Mouse (Mus musculus) limb, embryonic 14.5 days (tissue): Measurements from ENCODE around the gene Ktn1. TPM values are rescaled to one million over a fixed set of nuclear protein-coding genes. Genes with fewer than 3 reads are reported as not detected.

Experiments
- ATAC-seq: fragments of 200-750 bp; cut with Nextera tagmentation; 2 replicates; pipeline ENCODE4 v1.8.0; 2017; ENCODE audit warnings: low read depth, moderate number of reproducible peaks, moderate TSS enrichment; ENCODE audit not compliant: low FRiP score
- DNase-seq: peaks from one replicate; pipeline ENCODE4 v3.0.0-alpha.2; 2015; ENCODE audit warnings: low spot score
- H3K27ac ChIP-seq: fragments of 300-500 bp; sonication (generic); replicated peaks from 2 replicates; pipeline ENCODE4 v1.5.1; 2014; ENCODE audit warnings: low read depth, mild to moderate bottlenecking, low read length, moderate library complexity, mixed read lengths
- H3K27me3 ChIP-seq: fragments of 300-500 bp; sonication (generic); 2 replicates; pipeline ENCODE4 v1.6.1; 2014; ENCODE audit warnings: low read length, mixed read lengths; ENCODE audit not compliant: control insufficient read depth, insufficient read depth
- H3K36me3 ChIP-seq: fragments of 300-500 bp; sonication (generic); 2 replicates; pipeline ENCODE4 v1.6.1; 2014; ENCODE audit warnings: mild to moderate bottlenecking, low read length, moderate library complexity, mixed read lengths; ENCODE audit not compliant: control insufficient read depth, insufficient read depth
- H3K4me1 ChIP-seq: fragments of 300-500 bp; sonication (generic); 2 replicates; pipeline ENCODE4 v1.6.1; 2014; ENCODE audit warnings: antibody characterized with exemption, low read length, mixed read lengths; ENCODE audit not compliant: control insufficient read depth, insufficient read depth
- H3K4me2 ChIP-seq: fragments of 300-500 bp; sonication (generic); replicated peaks from 2 replicates; pipeline ENCODE4 v1.6.1; 2014; ENCODE audit warnings: low read depth, mild to moderate bottlenecking, low read length, moderate library complexity; ENCODE audit not compliant: severe bottlenecking
- H3K4me3 ChIP-seq: fragments of 300-500 bp; sonication (generic); replicated peaks from 2 replicates; pipeline ENCODE4 v1.5.1; 2014; ENCODE audit warnings: low read length
- H3K9ac ChIP-seq: fragments of 300-500 bp; sonication (generic); 2 replicates; pipeline ENCODE4 v1.6.1; 2014; ENCODE audit warnings: mild to moderate bottlenecking, low read depth, low read length, moderate library complexity; ENCODE audit not compliant: severe bottlenecking
- H3K9me3 ChIP-seq: fragments of 300-500 bp; sonication (generic); 2 replicates; pipeline ENCODE4 v1.6.1; 2016; ENCODE audit warnings: low read length; ENCODE audit not compliant: control insufficient read depth
- POLR2A ChIP-seq: fragments of 200-500 bp; IDR thresholded peaks from 2 replicates; pipeline ENCODE4 v1.8.0; 2012; ENCODE audit warnings: inconsistent platforms, mild to moderate bottlenecking, moderate library complexity, borderline replicate concordance; ENCODE audit not compliant: insufficient read depth, insufficient read length; ENCODE audit errors: extremely low read depth
- WGBS: fragments of 180-500 bp; shearing (Covaris S2); extraction: QIAGEN DNeasy Blood & Tissue Kit; methylation state at CpG from one replicate; pipeline ENCODE4 v1.1.7; 2014; 5-methylcytosine and 5-hydroxymethylcytosine counted together
- polyA plus RNA-seq, 2 experiments: library from polyadenylated mRNA; depleted of rRNA in 1 of 2; stranded (reverse) in 1 of 2; unstranded in 1 of 2; fragments of >200 nt; fragmentation: Nextera tagmentation in 1 of 2; extraction: Ambion mirVana in 1 of 2; gene quantifications; 2 replicates each; pipeline versions ENCODE4 v1.2.1 to v1.2.3; 2012 to 2014

The Ktn1 gene
- polyA plus RNA-seq, 2 experiments = 53.2 to 61.1 TPM

DNA sequence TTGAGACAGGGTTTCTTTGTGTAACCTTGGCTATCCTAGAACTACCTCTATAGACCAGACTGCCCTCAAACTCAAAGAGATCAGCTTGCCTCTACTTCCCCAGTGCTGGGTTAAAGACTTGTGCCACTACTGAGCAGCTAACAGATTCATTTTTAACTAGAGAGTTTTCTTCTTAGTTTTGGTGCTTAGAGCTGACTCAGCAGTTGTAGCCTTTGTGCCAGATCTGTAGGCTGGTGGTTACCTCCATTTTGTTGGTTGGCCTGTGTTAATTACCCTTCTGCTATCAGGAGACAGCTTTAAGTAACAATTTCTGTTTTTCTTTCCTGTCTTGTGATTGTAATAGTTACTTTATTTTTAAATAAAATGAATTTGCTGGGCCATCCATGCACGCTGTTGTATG, 80.3 kb downstream of the Ktn1 start:
- Histone ChIP-seq H3K36me3 (peaks cover 92% of the 10 kb centered on the region), H3K4me2 (no peak overlapping the region), H3K4me3 (no peak overlapping the region), H3K9ac (no peak overlapping the region), H3K27me3 (no peaks in the 10 kb centered on the region), H3K27ac (no peak overlapping the region), H3K4me1 (no peaks in the 10 kb centered on the region), H3K9me3 (no peaks in the 10 kb centered on the region)
- TF ChIP-seq POLR2A = no peak
- ATAC-seq (no peak), DNase-seq (no peak)
- WGBS = 100% methylated on average over 1 of the region's 1 CpGs

DNA sequence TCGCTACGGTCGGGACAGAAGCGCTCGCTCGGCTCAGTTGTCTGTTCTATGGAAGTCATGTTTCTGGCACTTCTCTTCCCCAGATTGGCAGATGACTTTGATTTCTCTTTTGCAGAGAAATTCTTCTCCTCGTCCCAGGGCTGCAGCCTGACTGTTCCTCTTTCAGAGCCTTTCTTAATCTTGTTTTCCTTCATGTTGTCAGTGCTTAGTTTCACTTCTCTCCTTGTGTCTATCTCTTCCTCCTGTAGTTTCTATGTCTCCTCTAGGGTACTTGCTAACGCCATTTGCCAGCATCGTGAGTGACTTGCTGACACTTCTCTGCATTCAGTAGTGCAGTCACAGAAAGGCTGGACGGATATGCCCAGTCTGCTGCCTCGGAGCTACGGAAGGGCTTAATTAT, 87.1 kb downstream of the Ktn1 start:
- Histone ChIP-seq H3K27me3 (no peaks in the 10 kb centered on the region), H3K4me3 (no peak overlapping the region), H3K9ac (no peak overlapping the region), H3K4me1 (no peaks in the 10 kb centered on the region), H3K36me3 (peaks cover 80% of the 10 kb centered on the region), H3K4me2 (no peak overlapping the region), H3K27ac (no peak overlapping the region), H3K9me3 (no peaks in the 10 kb centered on the region)
- 92% methylated on average over 12 of the region's 12 CpGs for WGBS
- TF ChIP-seq POLR2A = no peak
- DNase-seq = no peak
- no peak for ATAC-seq

DNA sequence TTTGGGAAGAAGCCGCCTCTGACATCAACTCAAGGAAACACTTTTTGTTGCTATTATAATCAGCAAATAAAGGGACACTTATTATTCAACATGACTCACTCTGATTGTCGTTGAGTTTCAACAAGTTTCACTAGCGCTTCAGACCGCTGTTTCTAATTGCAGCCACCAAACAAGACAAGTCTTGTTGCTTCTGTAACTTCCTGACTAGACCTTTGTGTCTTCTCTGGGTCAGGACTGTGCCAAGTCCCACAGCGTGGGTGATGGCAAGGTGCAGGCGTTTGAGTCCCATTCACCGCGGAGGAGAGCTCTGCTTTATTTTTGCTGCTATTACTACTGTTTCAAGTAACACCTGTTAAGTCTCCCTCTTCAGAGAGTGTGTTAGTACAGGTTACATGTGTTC, 88.2 kb downstream of the Ktn1 start:
- Histone ChIP-seq H3K4me3 (no peak overlapping the region), H3K9me3 (no peaks in the 10 kb centered on the region), H3K27me3 (no peaks in the 10 kb centered on the region), H3K4me1 (no peaks in the 10 kb centered on the region), H3K4me2 (no peak overlapping the region), H3K36me3 (peaks cover 72% of the 10 kb centered on the region), H3K27ac (no peak overlapping the region), H3K9ac (no peak overlapping the region)
- WGBS = 89% methylated on average over 8 of the region's 8 CpGs
- ATAC-seq (no peak), DNase-seq (no peak)
- TF ChIP-seq POLR2A = no peak

DNA sequence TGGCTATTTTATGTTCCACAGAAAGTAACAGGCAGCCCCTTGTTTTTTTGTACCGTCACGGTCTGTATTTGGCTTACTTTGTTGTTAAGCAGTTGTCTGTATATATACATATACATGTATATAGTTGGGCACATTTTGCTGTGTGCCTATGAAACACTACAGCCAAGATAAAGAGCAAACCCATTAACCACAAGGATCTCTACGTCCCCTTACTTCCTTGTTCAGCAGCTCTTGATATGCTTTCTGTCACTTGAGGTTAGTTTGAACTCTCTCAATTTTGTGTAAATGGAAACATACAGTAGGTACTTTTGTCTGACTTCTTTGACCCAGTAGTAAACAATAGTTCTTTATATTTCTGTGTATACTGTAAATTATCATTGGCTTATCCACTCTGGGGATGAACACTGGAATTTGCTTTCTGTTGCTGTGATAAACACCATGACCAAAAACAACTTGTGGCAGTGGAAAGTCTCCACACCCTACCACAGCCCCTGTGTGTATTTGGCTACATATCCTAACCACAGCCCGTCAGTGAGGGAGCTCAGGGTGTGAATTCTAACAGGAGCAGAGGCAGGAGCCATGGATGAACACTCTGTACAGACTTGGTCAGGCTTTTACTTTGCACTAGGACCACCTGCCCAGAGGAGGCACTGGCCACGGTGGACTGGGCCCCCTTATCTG, 92.2 kb downstream of the Ktn1 start:
- Histone ChIP-seq H3K9me3 (no peaks in the 10 kb centered on the region), H3K4me3 (no peak overlapping the region), H3K9ac (no peak overlapping the region), H3K36me3 (peaks cover 34% of the 10 kb centered on the region), H3K4me2 (no peak overlapping the region), H3K27me3 (no peaks in the 10 kb centered on the region), H3K4me1 (peaks cover 14% of the 10 kb centered on the region), H3K27ac (no peak overlapping the region)
- 91% methylated on average over 5 of the region's 5 CpGs for WGBS
- ATAC-seq = no peak
- DNase-seq = no peak
- TF ChIP-seq POLR2A = no peak

DNA sequence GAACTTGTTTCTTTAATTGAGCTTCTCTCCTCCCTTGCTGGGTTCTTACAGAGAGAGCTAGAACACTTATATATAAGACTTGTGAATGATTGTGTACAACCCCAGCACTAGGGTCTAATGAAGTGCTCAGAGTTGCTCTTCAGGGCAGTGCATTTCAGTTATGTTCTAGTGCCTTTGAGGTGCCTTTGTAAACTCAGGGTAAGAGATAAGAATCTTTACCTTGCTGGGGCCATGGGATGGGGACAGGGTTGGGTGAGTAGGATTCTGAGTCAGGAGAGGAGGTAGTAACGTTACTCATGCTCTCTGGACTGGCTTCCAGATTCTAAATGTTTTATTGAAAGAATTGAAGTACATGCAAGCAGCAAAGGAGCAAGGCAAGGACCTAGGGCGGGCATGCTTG, 92.8 kb downstream of the Ktn1 start:
- H3K27ac ChIP-seq = no peak overlapping the region
- peaks cover 14% of the 10 kb centered on the region for H3K4me1 ChIP-seq
- TF ChIP-seq POLR2A = no peak
- no peak overlapping the region for H3K4me2 ChIP-seq
- WGBS = 90% methylated on average over 2 of the region's 2 CpGs
- no peak overlapping the region for H3K4me3 ChIP-seq
- H3K9me3 ChIP-seq = no peaks in the 10 kb centered on the region
- no peaks in the 10 kb centered on the region for H3K27me3 ChIP-seq
- no peak overlapping the region for H3K9ac ChIP-seq
- peaks cover 28% of the 10 kb centered on the region for H3K36me3 ChIP-seq
- DNase-seq = no peak
- no peak for ATAC-seq
